Mouse (Mus musculus) stomach, postnatal 0 days (tissue): ENCODE measurements around the gene Ceacam20. TPM values are rescaled to one million over a fixed set of nuclear protein-coding genes. Genes with fewer than 3 reads are reported as not detected.
"Not testable (repeated sequence)": the region's sequence is repeated elsewhere in the genome, so short reads cannot be mapped to it uniquely, and the experiment has no call there.

Experiments
- ATAC-seq: fragments of 200-750 bp; cut with Nextera tagmentation; 2 replicates; pipeline ENCODE4 v1.8.0; 2017; ENCODE audit not compliant: low FRiP score, low TSS enrichment
- DNase-seq: peaks from one replicate; pipeline ENCODE4 v3.0.0-alpha.2; 2016; ENCODE audit warnings: low spot score
- H3K27ac ChIP-seq: fragments of 300-500 bp; sonication (generic); replicated peaks from 2 replicates; pipeline ENCODE4 v1.5.1; 2014; ENCODE audit warnings: mild to moderate bottlenecking, control low read depth
- H3K27me3 ChIP-seq: fragments of 300-500 bp; sonication (generic); 2 replicates; pipeline ENCODE4 v1.6.1; 2014; ENCODE audit warnings: low read length; ENCODE audit not compliant: control insufficient read depth, insufficient read depth
- H3K36me3 ChIP-seq: fragments of 300-500 bp; sonication (generic); 2 replicates; pipeline ENCODE4 v1.6.1; 2014; ENCODE audit warnings: low read length, mixed read lengths; ENCODE audit not compliant: control insufficient read depth, insufficient read depth
- H3K4me1 ChIP-seq: fragments of 300-500 bp; sonication (generic); replicated peaks from 2 replicates; pipeline ENCODE4 v1.6.1; 2014; ENCODE audit warnings: antibody characterized with exemption; ENCODE audit not compliant: control insufficient read depth, insufficient read depth
- H3K4me2 ChIP-seq: fragments of 300-500 bp; sonication (generic); replicated peaks from 2 replicates; pipeline ENCODE4 v1.6.1; 2014; ENCODE audit warnings: low read depth, mild to moderate bottlenecking, control low read depth, moderate library complexity
- H3K4me3 ChIP-seq: fragments of 300-500 bp; sonication (generic); 2 replicates; pipeline ENCODE4 v1.5.1; 2014; ENCODE audit warnings: low read depth, low read length, control low read depth
- H3K9ac ChIP-seq: fragments of 300-500 bp; sonication (generic); 2 replicates; pipeline ENCODE4 v1.6.1; 2014; ENCODE audit warnings: mild to moderate bottlenecking, low read length, control low read depth, mixed read lengths
- H3K9me3 ChIP-seq: fragments of 300-500 bp; sonication (generic); 2 replicates; pipeline ENCODE4 v1.6.1; 2016; ENCODE audit warnings: low read length; ENCODE audit not compliant: control insufficient read depth
- CTCF ChIP-seq: IDR thresholded peaks from 2 replicates; pipeline ENCODE4 v1.5.1; 2016; ENCODE audit warnings: antibody characterized with exemption, low read depth, mild to moderate bottlenecking, moderate library complexity
- EP300 ChIP-seq: optimal IDR thresholded peaks from 2 replicates; pipeline ENCODE3; 2016; ENCODE audit warnings: antibody characterized with exemption
- WGBS: fragments of 180-500 bp; shearing (Covaris S2); extraction: QIAGEN DNeasy Blood & Tissue Kit; methylation state at CpG from one replicate; pipeline ENCODE4 v1.1.7; 2014; 5-methylcytosine and 5-hydroxymethylcytosine counted together
- polyA plus RNA-seq: library from polyadenylated mRNA; unstranded; fragments of >200 nt; fragmentation: Nextera tagmentation; extraction: Ambion mirVana; gene quantifications from 2 replicates; pipeline ENCODE4 v1.2.1, GENCODE M21; 2015

The Ceacam20 gene
- polyA plus RNA-seq, 1 experiment from 2014 or later: not detected

DNA sequence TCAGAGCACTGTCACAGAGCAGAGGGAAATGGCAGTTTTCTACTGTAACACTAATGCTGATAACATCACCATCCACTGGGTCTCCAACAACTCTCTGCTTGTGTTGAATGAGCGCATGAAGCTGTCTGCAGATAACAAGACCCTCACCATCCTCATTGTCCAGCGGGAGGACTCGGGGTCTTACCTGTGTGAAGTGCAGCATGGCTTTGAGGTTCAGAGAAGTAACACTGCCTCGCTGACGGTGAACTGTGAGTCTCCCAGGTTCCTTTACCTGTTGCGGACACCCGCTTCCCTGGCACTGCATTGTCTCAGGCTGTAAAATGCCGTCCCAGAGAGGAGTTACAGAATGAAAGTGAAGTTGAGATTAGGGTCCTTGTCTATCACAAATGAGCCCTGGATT lies 5.0 kb downstream of the Ceacam20 start:
- no peaks in the 10 kb centered on the region for H3K36me3 ChIP-seq
- no peak overlapping the region for H3K4me3 ChIP-seq
- DNase-seq (no peak), ATAC-seq (no peak)
- no peak overlapping the region for H3K4me2 ChIP-seq
- H3K9ac ChIP-seq: no peak overlapping the region
- no peak for TF ChIP-seq CTCF
- TF ChIP-seq EP300: no peak
- H3K4me1 ChIP-seq: no peaks in the 10 kb centered on the region
- 93% methylated on average over 8 of the region's 8 CpGs for WGBS
- H3K27ac ChIP-seq: no peak overlapping the region
- H3K9me3 ChIP-seq: no peaks in the 10 kb centered on the region
- no peaks in the 10 kb centered on the region for H3K27me3 ChIP-seq

DNA sequence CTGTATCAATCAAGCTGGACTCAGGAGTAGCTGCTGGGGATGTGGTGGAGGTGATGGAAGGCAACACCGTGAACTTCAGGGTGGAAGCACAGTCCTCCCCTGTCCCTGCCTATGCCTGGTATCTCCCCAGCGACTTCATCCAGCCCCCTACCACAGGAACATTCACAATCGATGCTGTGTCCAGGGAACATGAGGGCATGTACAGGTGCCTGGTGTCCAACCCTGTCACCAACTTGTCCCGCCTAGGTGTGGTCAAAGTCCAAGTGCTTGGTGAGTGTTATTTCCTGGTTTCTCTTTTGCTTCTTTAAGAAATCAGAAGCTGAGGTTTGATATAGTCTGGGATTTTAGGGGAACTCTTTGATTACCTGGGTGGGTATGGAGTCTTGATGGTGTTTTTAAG lies 6.3 kb downstream of the Ceacam20 start:
- Histone ChIP-seq H3K9me3 (no peaks in the 10 kb centered on the region), H3K4me3 (no peak overlapping the region), H3K27ac (no peak overlapping the region), H3K27me3 (no peaks in the 10 kb centered on the region), H3K9ac (no peak overlapping the region), H3K4me2 (no peak overlapping the region), H3K4me1 (no peaks in the 10 kb centered on the region), H3K36me3 (no peaks in the 10 kb centered on the region)
- ATAC-seq (peak; percentile 81), DNase-seq (peak; percentile 56)
- TF ChIP-seq CTCF (no peak), EP300 (no peak)
- WGBS: 75% methylated on average over 4 of the region's 4 CpGs

DNA sequence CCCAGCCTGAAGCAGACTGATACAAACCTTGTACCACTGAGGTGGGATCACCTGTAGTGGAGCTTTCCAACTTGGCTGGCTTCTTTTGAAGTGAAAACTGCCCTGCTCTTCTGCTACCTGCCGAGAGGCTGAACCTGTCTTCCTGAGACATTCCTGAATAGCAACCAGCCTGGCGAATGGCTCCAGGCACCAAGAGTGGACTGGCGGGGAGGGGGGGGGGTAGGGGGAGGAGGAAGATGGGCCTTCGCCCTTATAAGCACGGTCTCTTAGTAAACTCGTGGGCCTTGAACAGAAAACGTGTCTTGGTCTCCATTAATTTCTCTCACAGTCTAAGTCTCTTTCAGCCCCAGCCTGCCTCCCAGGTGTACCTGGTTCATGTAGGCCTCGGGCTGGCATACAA lies 26.0 kb downstream of the Ceacam20 start, which contains the start of gene Nlrp9b:
TSS of gene Nlrp9b (plus strand) at position 301 of the 400 bp plus-strand sequence.
- H3K27ac ChIP-seq, H3K9ac ChIP-seq, DNase-seq, H3K4me2 ChIP-seq, H3K4me1 ChIP-seq, H3K36me3 ChIP-seq, H3K4me3 ChIP-seq, H3K27me3 ChIP-seq, H3K9me3 ChIP-seq, ATAC-seq: not testable (repeated sequence)
- WGBS: 66% methylated on average over 8 of the region's 8 CpGs

DNA sequence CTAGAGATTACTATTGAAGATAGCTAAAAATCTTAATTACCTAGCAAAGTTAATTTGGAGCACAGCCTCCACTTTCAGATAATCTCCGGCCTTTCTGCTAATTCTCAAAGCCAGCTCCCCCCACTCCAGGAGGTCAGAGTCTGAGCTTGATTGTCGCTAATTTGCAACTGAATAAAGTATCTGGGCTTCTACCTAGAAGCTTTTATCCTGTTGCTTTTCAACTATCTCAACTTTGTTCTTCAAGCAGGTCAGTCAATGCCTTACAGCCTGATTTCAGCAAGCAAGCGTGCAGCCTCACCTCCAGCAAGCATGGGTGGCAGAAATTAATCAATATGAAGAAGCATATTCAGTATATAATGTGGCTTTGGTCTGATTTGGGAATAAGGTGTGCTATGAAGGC lies 31.5 kb downstream of the Ceacam20 start:
- H3K36me3 ChIP-seq, DNase-seq, H3K9ac ChIP-seq, ATAC-seq, H3K4me1 ChIP-seq, H3K27me3 ChIP-seq, H3K4me3 ChIP-seq, H3K9me3 ChIP-seq, H3K27ac ChIP-seq, H3K4me2 ChIP-seq: not testable (repeated sequence)
- WGBS: 59% methylated on average over 3 of the region's 3 CpGs

DNA sequence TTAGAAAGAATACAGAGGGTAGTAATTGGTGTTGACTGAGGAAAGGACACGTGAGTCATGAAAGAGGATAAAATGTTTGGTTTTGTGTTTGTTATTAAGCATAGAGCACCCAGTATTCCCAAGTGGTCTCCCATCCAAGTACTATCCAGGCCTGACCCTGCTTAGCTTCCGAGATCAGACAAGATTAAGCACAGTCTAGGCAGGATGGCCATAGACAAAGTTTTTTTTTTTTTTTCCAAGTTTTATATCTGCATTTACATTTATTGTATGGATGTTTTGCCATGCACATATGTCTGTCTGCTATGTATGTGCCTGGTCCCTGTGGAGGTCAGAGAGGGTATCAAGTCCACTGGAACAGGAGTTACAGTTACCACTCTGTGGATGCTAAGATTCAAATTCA lies 44.8 kb downstream of the Ceacam20 start:
- H3K4me1 ChIP-seq: no peaks in the 10 kb centered on the region
- no peak overlapping the region for H3K27ac ChIP-seq
- H3K9me3 ChIP-seq: no peaks in the 10 kb centered on the region
- no peaks in the 10 kb centered on the region for H3K27me3 ChIP-seq
- no peak overlapping the region for H3K4me2 ChIP-seq
- H3K4me3 ChIP-seq: no peak overlapping the region
- ATAC-seq: no peak
- no peaks in the 10 kb centered on the region for H3K36me3 ChIP-seq
- no peak overlapping the region for H3K9ac ChIP-seq
- TF ChIP-seq EP300 (no peak), CTCF (no peak)
- DNase-seq: no peak
- WGBS: 64% methylated on average over 2 of the region's 2 CpGs

Other genes starting within 250 kb of the Ceacam20 start
- 98.0 and 105 TPM in 2 replicates for gene Tomm40, start 250.0 kb upstream of the Ceacam20 start, polyA plus RNA-seq
- gene Nectin2, start 214.9 kb upstream of the Ceacam20 start, polyA plus RNA-seq: 82.2 and 83.8 TPM in 2 replicates
- gene Bcam, start 194.4 kb upstream of the Ceacam20 start, polyA plus RNA-seq: 87.5 and 103 TPM in 2 replicates
- gene Cblc, start 168.6 kb upstream of the Ceacam20 start, polyA plus RNA-seq: 44.4 and 48.5 TPM in 2 replicates
- gene Bcl3, start 142.6 kb upstream of the Ceacam20 start, polyA plus RNA-seq: 8.9 and 9.1 TPM in 2 replicates
- gene Gm19345, start 113.4 kb upstream of the Ceacam20 start, polyA plus RNA-seq: 0.29 and 0.41 TPM in 2 replicates
- gene Ceacam16, start 104.1 kb upstream of the Ceacam20 start, polyA plus RNA-seq: not detected in 2 replicates
- 9.5 and 10.2 TPM in 2 replicates for gene Ceacam19, start 77.4 kb upstream of the Ceacam20 start, polyA plus RNA-seq
- gene Pvr, start 44.3 kb upstream of the Ceacam20 start, polyA plus RNA-seq: 6.2 and 6.7 TPM in 2 replicates
- 3.2 and 4.4 TPM in 2 replicates for gene Igsf23, start 14.7 kb upstream of the Ceacam20 start, polyA plus RNA-seq
- not detected in 2 replicates for gene Nlrp9b, start 26.1 kb downstream of the Ceacam20 start, polyA plus RNA-seq
- gene Vmn1r91, start 134.3 kb downstream of the Ceacam20 start, polyA plus RNA-seq: not detected in 2 replicates
- gene Gm16442, start 157.2 kb downstream of the Ceacam20 start, polyA plus RNA-seq: not detected in 2 replicates
- not detected in 2 replicates for gene Vmn1r93, start 173.7 kb downstream of the Ceacam20 start, polyA plus RNA-seq
- not detected in 2 replicates for gene Vmn1r94, start 203.0 kb downstream of the Ceacam20 start, polyA plus RNA-seq
- not detected in 2 replicates for gene Vmn1r95, start 228.3 kb downstream of the Ceacam20 start, polyA plus RNA-seq
- not detected in 2 replicates for gene Gm6164, start 240.2 kb downstream of the Ceacam20 start, polyA plus RNA-seq